Mouse (Mus musculus) bone marrow, adult 2 months (tissue): Measurements from ENCODE around the gene Kank1.

Source experiments
- CTCF ChIP-seq: fragments of 200-500 bp; IDR thresholded peaks from 2 replicates; pipeline ENCODE4 v1.5.1; 2011; ENCODE audit warnings: low read length, control low read depth; ENCODE audit not compliant: control insufficient read depth, insufficient read depth
- POLR2A ChIP-seq: fragments of 200-500 bp; IDR thresholded peaks from 2 replicates; pipeline ENCODE4 v1.6.1; 2011; ENCODE audit warnings: low read depth, mild to moderate bottlenecking, control low read depth, low read length, borderline replicate concordance; ENCODE audit not compliant: control insufficient read depth

DNA sequence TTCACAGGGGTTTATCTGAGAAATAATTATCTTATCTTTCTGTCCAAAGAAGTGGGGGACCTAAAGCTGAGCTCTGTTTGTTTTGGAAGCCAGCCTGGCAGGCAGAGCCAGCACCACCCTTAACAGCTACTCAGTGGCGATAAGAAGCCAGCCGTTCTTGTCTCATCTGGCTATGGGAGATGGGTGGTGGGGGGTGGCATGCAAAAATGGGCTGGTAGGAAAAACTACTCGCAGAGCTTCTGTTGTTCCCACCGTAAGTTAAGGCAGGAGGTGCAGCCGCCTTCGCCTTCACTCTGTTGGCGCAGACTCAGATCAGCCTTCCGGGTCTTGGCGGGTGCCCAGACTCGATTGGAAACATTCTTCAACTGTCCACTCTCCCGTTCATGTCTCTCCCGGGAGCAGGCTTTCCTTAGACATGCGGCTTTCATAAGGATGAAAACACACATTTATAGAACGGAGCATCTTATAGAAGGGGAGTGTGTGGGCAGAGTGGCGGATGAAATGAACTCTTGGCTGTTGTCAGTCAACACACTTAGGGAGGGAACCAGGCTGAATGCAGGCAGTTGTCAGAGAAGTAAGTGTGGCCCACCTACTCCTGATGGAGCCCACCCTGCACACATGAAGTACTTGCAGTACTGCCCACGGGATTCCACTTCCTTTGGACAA, 107.0 kb downstream of the Kank1 start:
- TF ChIP-seq POLR2A = no peak
- TF ChIP-seq CTCF = no peak
